Mouse (Mus musculus) hindbrain, embryonic 16.5 days (tissue): ENCODE measurements at regions not wholly inside any gene's neighbourhood (a gene's known extent, or its start where the extent isn't known, plus 50 kb on each side); places are given as distances from the start of the nearest gene placed in this dataset.

Experiments
- ATAC-seq: fragments of 200-750 bp; cut with Nextera tagmentation; 2 replicates; pipeline ENCODE4 v1.8.0; 2017; ENCODE audit warnings: moderate TSS enrichment, moderate library complexity
- H3K27ac ChIP-seq: fragments of 300-500 bp; sonication (generic); 2 replicates; pipeline ENCODE4 v1.5.1; 2014; ENCODE audit warnings: low read depth, mild to moderate bottlenecking, control low read depth, low read length, moderate library complexity
- H3K27me3 ChIP-seq: fragments of 300-500 bp; sonication (generic); replicated peaks from 2 replicates; pipeline ENCODE4 v1.6.1; 2014; ENCODE audit warnings: low read length; ENCODE audit not compliant: control insufficient read depth, insufficient read depth
- H3K36me3 ChIP-seq: fragments of 300-500 bp; sonication (generic); 2 replicates; pipeline ENCODE4 v1.6.1; 2014; ENCODE audit warnings: mild to moderate bottlenecking, low read length, moderate library complexity, mixed read lengths; ENCODE audit not compliant: control insufficient read depth, insufficient read depth
- H3K4me1 ChIP-seq: fragments of 300-500 bp; sonication (generic); 2 replicates; pipeline ENCODE4 v1.6.1; 2014; ENCODE audit warnings: low read depth, low read length; ENCODE audit not compliant: control insufficient read depth, insufficient read depth
- H3K4me2 ChIP-seq: fragments of 300-500 bp; sonication (generic); 2 replicates; pipeline ENCODE4 v1.6.1; 2014; ENCODE audit warnings: mild to moderate bottlenecking, low read length, control low read depth, moderate library complexity
- H3K4me3 ChIP-seq: fragments of 300-500 bp; sonication (generic); 2 replicates; pipeline ENCODE4 v1.5.1; 2014; ENCODE audit warnings: mild to moderate bottlenecking, low read length, control low read depth, moderate library complexity
- H3K9ac ChIP-seq: fragments of 300-500 bp; sonication (generic); 2 replicates; pipeline ENCODE4 v1.6.1; 2014; ENCODE audit warnings: low read depth, mild to moderate bottlenecking, control low read depth, low read length, moderate library complexity
- H3K9me3 ChIP-seq: fragments of 300-500 bp; sonication (generic); 2 replicates; pipeline ENCODE4 v1.6.1; 2014; ENCODE audit warnings: mild to moderate bottlenecking, low read length, moderate library complexity; ENCODE audit not compliant: control insufficient read depth
- WGBS: fragments of 180-500 bp; shearing (Covaris S2); extraction: QIAGEN DNeasy Blood & Tissue Kit; methylation state at CpG from one replicate; pipeline ENCODE4 v1.1.7; 2014; 5-methylcytosine and 5-hydroxymethylcytosine counted together

- no peak overlapping the region for H3K9ac ChIP-seq
- no peaks in the 10 kb centered on the region for H3K36me3 ChIP-seq
- WGBS, result 83% methylated on average over 2 of the region's 2 CpGs
Measured at GRCm38 (mm10) chr8:18536059-18536458, 442.0 kb downstream of the Defb40 start.

DNA sequence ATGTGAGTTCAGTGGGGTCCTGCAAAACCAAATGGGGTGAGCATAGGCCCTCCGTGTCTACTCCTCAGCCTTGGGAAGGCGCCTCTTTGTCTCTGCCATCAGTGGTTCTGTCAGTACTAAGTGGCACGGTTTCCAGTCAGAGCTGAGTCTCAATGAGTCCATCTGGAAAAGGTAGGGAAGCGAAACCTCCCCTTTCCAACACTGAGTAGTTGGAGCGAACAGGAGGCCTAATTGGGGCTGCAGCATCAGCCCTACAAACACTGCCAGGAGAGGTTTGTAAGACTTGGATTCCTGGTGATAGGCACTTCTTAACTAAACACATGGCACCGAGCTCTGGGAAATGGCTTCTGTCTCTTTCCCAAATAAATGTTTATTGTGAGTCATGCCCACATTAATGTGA, 449.9 kb downstream of the Defb40 start:
- Histone ChIP-seq H3K9ac (no peak overlapping the region), H3K27me3 (no peaks in the 10 kb centered on the region), H3K9me3 (no peaks in the 10 kb centered on the region), H3K27ac (no peak overlapping the region), H3K36me3 (no peaks in the 10 kb centered on the region), H3K4me2 (no peak overlapping the region), H3K4me3 (no peak overlapping the region), H3K4me1 (no peaks in the 10 kb centered on the region)
- WGBS, result 85% methylated on average over 6 of the region's 6 CpGs
- ATAC-seq, result no peak

More at GRCm38 (mm10) chr8:18536059-18536458, 442.0 kb downstream of the Defb40 start:
- H3K27me3 ChIP-seq, result no peaks in the 10 kb centered on the region
- ATAC-seq, result no peak
- H3K4me1 ChIP-seq, result no peaks in the 10 kb centered on the region
- no peak overlapping the region for H3K4me3 ChIP-seq
- no peak overlapping the region for H3K4me2 ChIP-seq
- no peak overlapping the region for H3K27ac ChIP-seq
- 0 out of 2 replicates have a peak, but pooled peaks cover 4% of the 10 kb centered on the region for H3K9me3 ChIP-seq

- Histone ChIP-seq H3K4me2 (no peak overlapping the region), H3K9ac (no peak overlapping the region), H3K27ac (no peak overlapping the region), H3K36me3 (no peaks in the 10 kb centered on the region), H3K27me3 (no peaks in the 10 kb centered on the region), H3K9me3 (no peaks in the 10 kb centered on the region), H3K4me3 (no peak overlapping the region), H3K4me1 (no peaks in the 10 kb centered on the region)
- ATAC-seq, result no peak
- 60% methylated on average over 2 of the region's 2 CpGs for whole genome bisulfite sequencing
Measured at GRCm38 (mm10) chr8:18512409-18512808, 465.6 kb downstream of the Defb40 start.

GRCm38 (mm10) chr8:18506158-18507022, 471.7 kb downstream of the Defb40 start:
- no peaks in the 10 kb centered on the region for H3K36me3 ChIP-seq
- no peak overlapping the region for H3K9ac ChIP-seq
- peak; percentile 69; the same call in 1 of the 2 replicates for ATAC-seq
- 71% methylated on average over 13 of the region's 13 CpGs for WGBS
- no peaks in the 10 kb centered on the region for H3K9me3 ChIP-seq
- no peak overlapping the region for H3K4me3 ChIP-seq
- no peaks in the 10 kb centered on the region for H3K27me3 ChIP-seq
- H3K27ac ChIP-seq, result no peak overlapping the region
- H3K4me1 ChIP-seq, result no peaks in the 10 kb centered on the region
- no peak overlapping the region for H3K4me2 ChIP-seq

DNA sequence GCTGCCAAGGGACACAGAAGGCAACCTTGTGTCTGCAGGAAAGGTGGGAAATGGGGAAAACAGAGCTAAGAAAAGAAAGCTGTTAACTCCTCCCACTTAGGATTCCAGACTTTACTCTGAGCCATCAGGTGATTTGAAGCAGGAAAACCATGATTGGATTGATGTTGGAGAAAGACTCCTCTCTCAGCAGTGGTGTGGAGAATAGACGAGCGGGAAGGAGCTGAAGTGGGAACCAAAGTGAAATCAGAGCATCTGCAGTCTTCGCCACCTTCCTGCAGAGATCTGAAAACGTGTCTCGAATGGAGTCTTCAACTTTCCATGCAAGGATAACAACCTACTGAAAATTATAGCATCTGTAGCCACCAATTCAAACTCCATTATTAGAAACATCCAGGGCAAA, 487.4 kb downstream of the Defb40 start:
- Histone ChIP-seq H3K27me3 (no peaks in the 10 kb centered on the region), H3K4me1 (no peaks in the 10 kb centered on the region), H3K4me2 (no peak overlapping the region), H3K4me3 (no peak overlapping the region), H3K36me3 (no peaks in the 10 kb centered on the region), H3K27ac (no peak overlapping the region), H3K9me3 (no peaks in the 10 kb centered on the region), H3K9ac (no peak overlapping the region)
- 83% methylated on average over 5 of the region's 5 CpGs for WGBS
- ATAC-seq, result no peak

- H3K27me3 ChIP-seq, result no peaks in the 10 kb centered on the region
- H3K27ac ChIP-seq, result no peak overlapping the region
- no peaks in the 10 kb centered on the region for H3K9me3 ChIP-seq
- WGBS, result 83% methylated on average over 3 of the region's 3 CpGs
- no peaks in the 10 kb centered on the region for H3K36me3 ChIP-seq
- no peaks in the 10 kb centered on the region for H3K4me1 ChIP-seq
- ATAC-seq, result no peak
- H3K4me2 ChIP-seq, result no peak overlapping the region
- H3K4me3 ChIP-seq, result no peak overlapping the region
- H3K9ac ChIP-seq, result no peak overlapping the region
Measured at GRCm38 (mm10) chr8:18480081-18480480, 498.0 kb downstream of the Defb40 start.

- no peak for ATAC-seq
- WGBS, result 88% methylated on average over 4 of the region's 4 CpGs
Measured at GRCm38 (mm10) chr8:18478166-18478565, 499.9 kb downstream of the Defb40 start.

DNA sequence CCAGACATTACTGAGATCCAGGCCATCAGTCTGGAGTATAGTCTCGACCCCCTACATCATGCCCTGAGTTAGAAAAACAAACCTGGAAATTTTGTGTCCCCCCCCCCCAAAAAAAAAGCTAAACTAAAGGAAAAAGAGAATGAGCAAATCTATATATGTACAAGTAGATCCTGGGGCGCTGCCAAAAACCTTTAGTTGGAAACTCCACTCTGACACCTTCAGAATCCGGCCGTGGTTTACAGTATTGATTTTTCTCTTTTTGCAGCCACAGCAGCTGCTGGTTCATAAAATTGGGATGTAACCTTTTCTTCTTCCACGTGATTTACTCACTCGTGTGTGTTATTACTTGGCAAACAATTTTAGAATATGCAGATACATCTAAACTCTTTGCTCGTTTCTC, 510.5 kb downstream of the Defb40 start:
- Histone ChIP-seq H3K36me3 (no peaks in the 10 kb centered on the region), H3K9me3 (no peaks in the 10 kb centered on the region), H3K9ac (no peak overlapping the region), H3K4me2 (no peak overlapping the region), H3K4me1 (no peaks in the 10 kb centered on the region), H3K27ac (no peak overlapping the region), H3K27me3 (no peaks in the 10 kb centered on the region), H3K4me3 (no peak overlapping the region)
- no peak for ATAC-seq
- WGBS, result 81% methylated on average over 7 of the region's 7 CpGs

More at GRCm38 (mm10) chr8:18478166-18478565, 499.9 kb downstream of the Defb40 start:
- Histone ChIP-seq H3K27me3 (no peaks in the 10 kb centered on the region), H3K36me3 (no peaks in the 10 kb centered on the region), H3K27ac (no peak overlapping the region), H3K9me3 (no peaks in the 10 kb centered on the region), H3K4me3 (no peak overlapping the region), H3K9ac (no peak overlapping the region), H3K4me2 (no peak overlapping the region), H3K4me1 (no peaks in the 10 kb centered on the region)

DNA sequence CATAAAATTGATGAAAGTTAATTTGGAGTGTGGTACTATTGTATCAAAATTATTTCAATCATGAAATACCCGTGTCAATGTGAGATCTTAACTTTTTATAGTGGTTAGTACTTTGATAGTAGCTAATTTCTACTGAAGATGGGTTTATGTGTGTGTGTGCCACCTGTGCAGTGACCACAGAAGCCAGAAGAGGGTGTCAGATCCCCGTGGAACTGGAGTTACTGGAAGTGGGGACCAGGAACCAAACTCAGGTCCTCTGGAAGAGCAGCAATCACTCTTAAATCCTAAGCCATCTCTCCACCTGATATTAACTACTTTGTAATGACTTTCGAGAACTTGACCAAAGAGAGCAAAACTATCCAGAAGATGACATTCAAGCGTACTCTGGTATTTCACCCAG, 517.4 kb downstream of the Defb40 start:
- Histone ChIP-seq H3K4me2 (no peak overlapping the region), H3K9ac (no peak overlapping the region), H3K4me3 (no peak overlapping the region), H3K27me3 (no peaks in the 10 kb centered on the region), H3K27ac (no peak overlapping the region), H3K9me3 (no peaks in the 10 kb centered on the region), H3K4me1 (no peaks in the 10 kb centered on the region), H3K36me3 (no peaks in the 10 kb centered on the region)
- ATAC-seq, result no peak
- 70% methylated on average over 4 of the region's 4 CpGs for WGBS
